Mouse (Mus musculus): ENCODE results near the gene Banp. TPM values are rescaled to one million over a fixed set of nuclear protein-coding genes. Genes with fewer than 3 reads are reported as not detected.

The Banp gene
- total RNA-seq, 2 experiments from 2014 or later = 25.0 to 45.8 TPM

DNA sequence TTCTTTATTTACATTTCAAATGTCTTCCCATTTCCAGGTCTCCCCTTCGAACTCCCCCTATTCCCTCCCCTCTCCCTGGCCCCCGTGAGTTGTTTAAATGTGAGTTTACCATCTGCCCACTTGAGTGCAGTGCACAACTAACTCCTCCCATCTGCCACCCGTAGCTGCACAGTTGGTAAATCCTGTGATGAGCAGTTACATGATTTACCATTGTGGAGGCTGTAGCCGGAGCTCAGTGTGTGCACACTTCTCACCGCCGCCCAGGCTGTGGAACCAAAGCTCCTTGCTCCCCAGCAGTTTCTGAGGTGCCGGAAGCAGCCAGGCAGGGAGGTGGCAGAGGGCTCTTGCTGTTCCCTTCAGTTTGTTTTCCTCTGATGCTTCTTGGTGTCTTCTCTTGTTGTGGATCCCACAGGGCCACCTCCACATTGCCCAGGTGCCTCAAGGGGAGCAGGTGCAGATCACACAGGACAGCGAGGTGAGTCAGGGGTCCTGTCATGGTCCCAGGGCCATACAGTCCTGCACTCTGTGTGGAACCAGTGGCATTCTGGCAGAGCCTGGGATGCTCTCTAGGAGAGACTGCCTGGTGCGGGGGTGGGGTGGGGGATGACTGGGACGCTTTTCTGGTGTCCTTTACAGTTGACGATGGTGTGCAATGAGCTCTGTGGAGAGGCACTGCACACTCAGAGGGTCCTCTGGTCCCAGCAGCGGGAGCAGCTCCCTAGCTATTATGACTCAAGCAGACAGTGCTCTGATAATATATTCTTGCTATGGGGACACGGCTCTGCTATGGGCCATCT is 57.3 kb downstream of the Banp start:
- ATAC-seq (replicated peaks; ENCODE audit: low FRiP score, poor library complexity, severe bottlenecking) = no peak

DNA sequence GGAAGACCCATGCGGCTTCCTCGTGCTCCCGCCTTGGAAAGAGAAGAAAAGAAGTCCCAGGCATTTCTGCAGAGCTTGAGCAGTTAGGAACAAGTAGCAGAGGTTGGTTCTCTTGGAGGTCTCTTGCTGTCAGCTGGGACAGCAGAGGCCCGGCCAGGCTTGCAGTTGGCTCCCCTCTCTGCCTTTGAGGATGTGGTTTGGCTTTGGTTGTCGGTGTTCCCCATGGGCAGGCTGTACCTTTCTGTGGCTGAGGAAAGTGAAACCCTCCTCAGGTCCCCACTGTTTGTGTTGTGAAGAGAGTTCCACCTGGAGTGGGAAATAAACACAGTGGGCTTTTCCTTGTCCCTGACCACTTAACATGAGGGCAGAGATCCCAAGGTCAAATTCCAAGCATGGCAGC is 58.8 kb downstream of the Banp start:
- ATAC-seq (replicated peaks; ENCODE audit: low FRiP score, poor library complexity, severe bottlenecking) = no peak

DNA sequence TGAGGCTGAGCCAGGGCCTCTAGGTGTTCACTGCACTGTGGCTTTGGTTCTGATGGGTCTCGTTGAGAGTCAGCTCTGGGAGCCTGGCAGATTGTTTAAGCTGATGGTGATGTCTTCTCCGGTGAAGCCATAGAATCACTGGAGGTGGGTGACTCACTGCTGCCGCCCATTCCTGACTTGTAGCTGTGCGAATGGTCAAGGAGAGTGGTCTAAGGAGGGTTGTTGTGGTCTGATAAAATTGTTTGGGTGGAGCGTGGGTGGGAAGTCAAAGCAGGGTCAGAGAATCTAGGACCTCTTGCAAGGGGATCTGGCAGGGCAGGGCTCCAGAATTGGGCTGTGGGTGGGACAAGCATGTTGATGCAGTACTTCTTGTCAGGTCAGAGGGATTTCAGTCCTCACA is 61.1 kb downstream of the Banp start:
- no peak for ATAC-seq (replicated peaks; ENCODE audit: low FRiP score, poor library complexity, severe bottlenecking)

DNA sequence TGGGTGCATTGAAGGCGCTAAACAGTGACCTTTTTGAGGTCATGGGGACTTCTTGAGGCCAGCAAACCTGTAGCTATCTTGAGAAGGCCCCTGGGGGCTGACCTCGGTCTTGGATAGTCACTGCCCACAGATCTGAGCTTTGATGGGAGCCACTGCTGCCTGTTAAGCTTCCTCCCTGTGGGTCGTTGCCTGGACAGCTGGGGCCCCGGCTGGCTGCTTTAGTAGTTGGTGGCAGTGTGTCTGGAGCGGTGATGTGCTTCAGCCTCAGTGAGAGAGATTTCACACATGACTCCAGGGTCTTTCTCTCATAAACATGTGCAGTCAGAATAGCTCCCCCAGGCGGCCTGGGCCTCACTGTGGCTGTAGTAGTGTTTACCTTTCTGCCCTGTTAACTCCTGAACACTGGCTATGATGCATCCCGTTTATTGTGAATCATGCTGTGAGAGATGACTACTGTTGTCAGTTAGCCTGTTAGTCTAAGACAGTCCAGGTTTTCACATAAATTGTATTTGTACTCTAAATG is 61.6 kb downstream of the Banp start:
- no peak for ATAC-seq (replicated peaks; ENCODE audit: low FRiP score, poor library complexity, severe bottlenecking)

DNA sequence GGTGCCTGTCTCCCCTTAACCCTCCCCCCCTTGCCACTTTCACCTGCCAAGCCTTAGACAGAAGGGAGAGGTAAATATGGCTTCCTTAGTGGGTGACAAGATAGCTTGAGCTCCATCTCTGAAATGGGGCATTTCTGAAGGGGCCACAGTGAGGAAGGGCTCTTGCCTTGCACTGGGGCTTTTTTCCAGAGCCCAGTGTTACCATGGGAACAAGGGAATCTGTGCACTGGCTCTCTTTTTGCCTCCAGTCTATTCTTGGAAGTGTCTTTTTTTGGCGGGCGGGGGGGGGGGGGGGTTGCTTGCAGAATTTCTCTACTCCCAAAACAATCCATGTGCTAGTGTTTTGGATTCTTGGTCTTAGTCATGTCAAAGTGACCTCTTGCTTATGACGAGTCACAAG is 65.1 kb downstream of the Banp start:
- ATAC-seq (replicated peaks; ENCODE audit: low FRiP score, poor library complexity, severe bottlenecking) = no peak

DNA sequence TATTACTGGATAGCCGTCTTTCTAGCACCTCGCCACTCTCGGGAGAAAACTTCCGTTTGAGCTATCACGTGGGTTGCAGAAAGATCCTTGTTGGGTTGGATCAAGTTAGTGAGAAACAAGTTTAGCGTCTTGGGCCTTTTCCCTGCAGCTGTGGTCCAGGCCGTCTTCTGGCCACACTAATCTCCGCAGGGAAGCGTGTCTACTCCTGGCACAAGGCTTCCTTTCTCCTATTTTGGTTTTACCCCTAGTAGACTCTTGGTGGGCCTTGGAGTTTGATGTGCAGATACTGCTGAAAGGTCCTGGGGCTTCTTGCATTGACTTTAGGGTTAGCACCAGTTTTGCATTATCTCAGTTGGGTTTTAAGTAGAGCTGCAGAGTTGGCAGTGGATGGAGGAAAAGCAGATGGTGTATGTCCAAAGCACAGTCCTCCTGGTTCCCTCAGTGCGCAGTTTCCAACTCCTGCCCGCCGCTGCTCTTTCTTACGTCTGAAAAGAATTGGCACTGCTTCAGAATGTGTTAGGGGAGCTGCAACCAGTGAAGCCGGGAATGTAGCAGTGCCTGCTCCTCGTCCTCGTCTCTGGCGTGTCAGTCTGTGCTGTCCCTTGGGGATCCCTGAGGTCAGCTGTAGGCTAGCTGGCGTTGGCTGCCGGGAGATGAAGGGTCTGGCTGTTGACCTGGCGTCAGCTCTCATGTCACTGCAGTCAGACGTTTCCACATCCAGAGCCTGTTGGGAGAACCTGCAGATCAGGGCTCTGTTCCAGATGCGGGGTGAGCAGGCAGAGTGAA is 68.7 kb downstream of the Banp start:
- ATAC-seq (replicated peaks; ENCODE audit: low FRiP score, poor library complexity, severe bottlenecking) = no peak

DNA sequence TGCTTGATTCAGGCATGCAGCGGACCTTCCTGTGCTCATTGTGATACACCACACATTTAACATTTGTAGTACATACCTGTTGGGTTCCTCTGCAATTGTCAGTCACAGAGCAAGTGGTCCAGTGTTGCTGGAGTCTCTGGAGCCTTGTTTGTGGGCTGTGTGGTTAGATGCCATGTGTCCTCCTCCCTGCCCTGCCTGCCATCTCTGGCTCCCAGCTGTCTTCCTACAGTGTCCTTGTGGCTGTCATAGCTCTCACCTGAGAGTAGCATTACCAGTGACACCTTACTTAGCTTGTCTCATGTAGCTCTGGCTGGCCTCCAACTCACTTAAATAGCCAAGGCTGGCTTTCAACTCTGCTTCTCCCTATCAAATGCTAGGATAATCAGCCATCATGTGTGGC is 69.6 kb downstream of the Banp start:
- ATAC-seq (replicated peaks; ENCODE audit: low FRiP score, poor library complexity, severe bottlenecking) = no peak

DNA sequence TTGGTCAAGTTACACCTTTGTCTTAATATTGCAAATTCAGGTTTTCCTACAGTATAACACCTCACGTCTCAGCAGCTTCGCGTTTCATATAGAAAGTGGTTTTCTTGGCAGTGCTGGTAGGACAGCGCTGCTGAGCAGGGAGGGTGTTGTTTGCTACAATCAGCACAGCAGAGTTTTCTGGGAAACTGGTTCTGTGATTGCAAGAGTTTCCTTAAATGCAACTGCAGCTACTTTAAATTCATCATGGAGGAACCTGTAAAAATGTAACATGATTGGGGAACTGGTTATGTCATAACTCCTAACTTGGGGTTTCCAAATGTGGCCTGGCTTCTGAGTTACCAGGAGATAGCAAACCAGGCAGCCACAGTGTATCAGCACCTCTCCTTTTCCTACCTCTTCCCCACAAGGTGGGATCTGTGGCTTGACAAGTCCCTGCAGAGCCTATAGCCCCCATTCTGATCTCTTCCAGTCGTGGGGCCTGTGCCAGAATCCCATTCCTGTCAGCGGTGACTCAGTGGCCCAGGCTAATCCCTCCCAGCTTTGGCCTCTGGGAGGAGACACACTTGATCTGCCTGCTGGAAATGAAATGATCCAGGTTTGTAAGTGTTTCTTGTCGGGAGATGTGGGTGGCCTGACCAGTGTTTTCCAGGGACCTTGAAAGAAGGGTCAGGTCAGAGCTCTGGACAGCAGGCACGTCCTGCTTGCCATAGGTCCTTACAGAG is 70.7 kb downstream of the Banp start:
- no peak for ATAC-seq (replicated peaks; ENCODE audit: low FRiP score, poor library complexity, severe bottlenecking)

DNA sequence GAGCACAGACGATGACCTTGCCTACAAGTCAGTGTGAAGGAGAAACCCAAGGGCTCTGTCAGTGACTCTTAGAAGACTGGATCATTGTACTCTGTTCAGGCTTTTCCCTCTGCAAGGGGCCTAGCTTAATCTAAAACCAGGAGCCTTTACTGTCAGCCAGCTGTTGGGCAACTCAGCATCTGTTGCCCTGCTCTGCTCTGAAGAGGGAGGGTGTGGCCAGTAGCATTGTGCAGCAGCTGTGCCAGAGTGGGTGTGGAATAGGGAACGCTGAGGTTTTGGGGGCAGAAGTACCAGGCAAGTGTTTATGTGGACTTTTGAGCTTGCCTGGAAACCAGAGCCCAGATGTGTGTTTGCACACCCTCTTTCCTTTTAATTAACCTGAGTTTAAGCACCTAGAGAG is 72.2 kb downstream of the Banp start:
- no peak for ATAC-seq (replicated peaks; ENCODE audit: low FRiP score, poor library complexity, severe bottlenecking)

DNA sequence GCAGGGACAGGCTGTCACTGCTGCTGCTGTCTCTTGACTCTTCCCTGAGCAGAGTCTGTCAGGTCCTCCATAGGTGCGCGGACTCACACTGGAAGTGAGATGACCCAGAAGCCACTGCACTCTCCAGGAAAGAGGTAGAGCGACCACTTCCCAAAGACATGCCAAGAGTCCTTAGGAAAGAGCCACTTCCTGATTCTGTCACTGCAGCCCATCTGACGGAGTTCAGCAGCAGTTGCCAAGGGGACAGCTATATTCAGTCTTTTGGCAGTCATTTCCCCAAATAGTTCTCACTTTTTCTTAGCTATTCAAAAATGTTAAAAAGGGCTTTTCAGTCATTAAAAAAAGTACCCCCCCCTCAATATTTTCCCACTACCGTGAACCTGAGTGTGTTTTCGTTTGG is 72.7 kb downstream of the Banp start:
- no peak for ATAC-seq (replicated peaks; ENCODE audit: low FRiP score, poor library complexity, severe bottlenecking)

DNA sequence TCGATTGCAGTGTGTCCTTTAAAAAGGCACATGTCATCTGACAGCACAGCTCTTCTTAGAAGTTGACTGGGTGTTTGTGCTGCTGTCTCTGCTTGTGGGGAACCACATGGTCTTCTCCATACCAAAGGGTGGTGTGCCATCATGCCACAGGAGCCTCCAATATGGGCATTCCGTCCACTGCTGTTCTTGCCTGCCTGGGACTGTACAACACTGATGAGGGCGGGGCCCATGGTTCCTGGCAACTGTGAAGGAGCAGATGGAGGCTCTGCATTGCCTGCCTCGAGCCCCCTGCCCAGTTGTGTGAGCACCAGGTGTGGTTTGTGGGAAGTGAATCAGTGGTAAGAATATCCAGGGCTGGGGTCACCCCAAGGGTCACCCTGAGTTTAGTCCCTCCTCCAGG is 73.2 kb downstream of the Banp start:
- ATAC-seq (replicated peaks; ENCODE audit: low FRiP score, poor library complexity, severe bottlenecking) = no peak

DNA sequence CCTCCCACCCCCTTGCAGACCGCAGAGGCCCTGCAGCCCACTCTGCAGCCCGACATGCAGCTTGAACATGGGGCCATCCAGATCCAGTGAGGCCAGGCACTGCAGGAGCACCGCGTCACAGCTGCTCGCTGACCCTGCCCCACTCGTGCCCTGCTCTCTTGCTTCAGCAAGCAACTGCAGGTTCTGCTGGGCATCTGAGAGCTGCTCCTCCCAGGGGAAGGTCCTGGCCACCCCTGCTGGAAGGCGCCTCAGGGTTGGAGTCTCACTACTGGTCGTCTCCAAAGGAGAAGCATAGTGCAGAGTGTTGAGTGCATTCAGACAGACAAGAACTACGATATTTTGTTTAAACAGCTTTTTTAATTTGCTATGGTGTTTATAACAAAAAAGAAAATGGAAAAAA is 76.0 kb downstream of the Banp start:
- ATAC-seq (replicated peaks; ENCODE audit: low FRiP score, poor library complexity, severe bottlenecking) = no peak

DNA sequence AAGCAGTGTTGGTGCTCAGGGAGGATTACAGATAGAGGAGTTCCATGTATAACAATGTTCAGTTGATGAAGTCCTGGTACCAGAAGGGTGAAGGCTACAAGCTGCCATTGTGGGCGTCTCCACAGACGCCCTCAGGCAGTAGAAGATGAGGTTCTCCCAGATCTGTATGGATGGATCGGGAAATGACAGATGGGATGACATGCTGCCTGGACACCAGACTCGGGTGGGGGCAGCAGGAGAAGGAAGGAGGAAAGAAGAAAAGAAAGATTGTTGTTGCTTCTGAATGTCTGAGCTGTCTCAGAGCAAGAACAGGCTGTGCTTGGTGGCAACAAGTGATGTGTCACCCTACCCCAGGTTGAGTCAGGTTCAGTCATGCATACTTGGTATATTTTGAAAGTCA is 78.6 kb downstream of the Banp start:
- ATAC-seq (replicated peaks; ENCODE audit: low FRiP score, poor library complexity, severe bottlenecking) = no peak

DNA sequence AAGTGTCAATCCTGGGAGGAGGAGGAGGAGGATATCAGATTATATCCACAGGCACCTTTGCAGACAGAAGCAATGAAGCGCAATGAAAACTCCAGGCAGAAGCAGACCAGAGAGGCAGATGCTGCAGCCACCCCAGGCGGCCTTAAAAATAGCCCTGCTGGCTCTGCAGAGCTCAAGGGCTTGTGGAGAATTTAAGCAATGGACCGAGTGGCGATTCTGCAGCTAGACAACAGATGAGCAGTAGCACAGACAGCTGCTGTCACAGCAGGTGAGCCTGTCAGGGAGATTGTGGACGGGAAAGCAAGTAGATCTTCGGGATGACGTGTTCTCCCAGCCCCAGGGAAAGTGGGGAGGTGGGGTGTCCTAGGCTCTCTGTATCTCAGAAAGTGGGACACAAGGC is 81.4 kb downstream of the Banp start:
- no peak for ATAC-seq (replicated peaks; ENCODE audit: low FRiP score, poor library complexity, severe bottlenecking)

DNA sequence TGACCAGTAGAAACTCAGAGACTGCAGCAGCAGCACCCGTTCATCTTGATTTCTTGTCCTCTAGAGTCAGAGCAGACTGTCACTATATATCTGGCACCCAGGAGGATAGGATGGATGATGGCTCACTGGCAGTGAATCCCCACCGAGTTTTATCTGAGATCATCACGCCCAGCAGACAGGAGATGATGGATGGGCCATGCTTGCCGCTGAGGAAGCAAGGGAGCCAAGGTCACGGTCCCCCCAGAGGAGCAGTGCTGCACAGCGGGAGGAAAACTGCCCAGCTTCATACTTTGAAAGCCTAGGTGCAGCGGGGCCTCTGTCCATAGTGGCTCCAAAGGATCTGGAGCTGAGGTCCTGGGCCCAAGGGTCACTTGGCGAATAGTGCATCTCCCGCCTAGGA is 83.2 kb downstream of the Banp start:
- no peak for ATAC-seq (replicated peaks; ENCODE audit: low FRiP score, poor library complexity, severe bottlenecking)

DNA sequence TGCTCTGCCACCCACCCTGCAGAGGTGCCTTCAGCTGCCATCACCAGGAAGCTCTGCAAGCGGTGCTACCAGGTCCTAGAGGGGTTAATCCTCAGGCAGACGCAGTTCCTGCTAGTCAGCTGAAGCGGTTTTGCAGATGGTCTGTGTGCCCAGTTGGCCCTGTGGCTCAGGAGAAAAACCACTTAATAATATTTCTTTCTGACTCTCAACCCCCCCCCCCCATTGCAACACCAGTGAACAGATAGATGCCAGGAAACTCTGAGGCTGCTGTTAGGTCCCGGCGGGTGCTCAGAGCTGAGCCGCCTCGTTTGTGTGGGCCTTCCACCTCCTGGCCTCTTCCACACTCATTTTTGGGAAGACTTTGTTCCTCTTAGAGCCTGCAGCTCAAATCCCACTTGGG is 86.0 kb downstream of the Banp start:
- ATAC-seq (replicated peaks; ENCODE audit: low FRiP score, poor library complexity, severe bottlenecking) = no peak

DNA sequence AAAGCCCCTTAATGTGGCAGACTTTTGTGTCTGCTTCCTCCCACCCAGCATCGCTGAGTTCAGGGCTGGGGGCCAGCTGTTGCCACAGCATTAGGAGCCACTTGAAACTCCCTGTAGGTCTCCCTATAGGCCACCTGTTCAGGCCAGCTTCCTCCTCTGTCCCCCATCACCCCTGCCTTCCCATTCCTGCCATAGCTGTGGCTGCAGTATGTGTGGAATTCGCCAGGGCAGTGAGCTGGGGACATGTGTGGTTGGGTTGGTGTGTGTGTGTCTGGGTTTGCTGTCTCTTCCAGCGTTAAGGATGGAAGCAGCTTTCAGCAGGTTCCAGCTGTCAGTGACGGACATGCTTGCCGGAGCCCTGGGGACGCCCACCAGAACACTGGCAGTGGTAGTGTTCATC is 86.8 kb downstream of the Banp start:
- no peak for ATAC-seq (replicated peaks; ENCODE audit: low FRiP score, poor library complexity, severe bottlenecking)

DNA sequence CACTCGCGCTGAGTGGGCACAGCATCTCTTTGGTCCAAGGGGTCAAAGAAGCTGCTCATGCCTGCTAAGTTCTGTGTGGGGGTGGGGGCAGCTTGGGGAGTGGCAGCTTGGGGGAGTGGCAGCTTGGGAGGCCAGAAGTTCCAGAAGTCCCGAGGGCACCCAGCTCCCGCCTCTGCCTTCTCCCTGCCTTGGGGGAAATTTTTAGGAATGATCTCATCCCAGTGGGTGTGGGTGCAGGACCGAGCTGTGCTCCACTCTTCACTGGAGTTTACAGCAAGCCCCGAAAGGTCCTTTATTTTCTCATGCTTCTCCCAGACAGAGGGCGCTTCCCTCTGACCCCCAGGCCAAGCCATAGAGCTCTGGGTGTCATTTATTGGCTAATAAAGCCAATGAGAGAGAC is 87.7 kb downstream of the Banp start:
- no peak for ATAC-seq (replicated peaks; ENCODE audit: low FRiP score, poor library complexity, severe bottlenecking)

DNA sequence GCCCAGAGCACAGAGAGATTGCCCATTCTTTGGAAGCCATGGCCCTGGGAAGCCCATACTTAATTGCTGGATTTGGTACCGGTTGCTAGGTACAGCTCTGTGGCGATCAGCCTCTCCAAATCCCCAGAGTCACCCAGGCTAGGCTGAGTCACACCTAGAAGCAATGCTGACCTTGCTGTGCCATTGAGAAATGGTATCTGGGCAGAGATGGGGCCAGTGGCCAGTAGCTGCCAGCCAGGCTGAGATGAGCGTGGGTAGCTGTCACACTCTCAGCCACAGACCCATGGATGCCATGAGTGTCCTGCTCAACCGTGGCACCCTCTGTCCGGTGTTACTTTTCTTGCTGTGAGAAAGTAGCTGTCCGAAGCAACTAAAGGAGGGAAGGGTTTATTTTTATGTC is 88.5 kb downstream of the Banp start:
- ATAC-seq (replicated peaks; ENCODE audit: low FRiP score, poor library complexity, severe bottlenecking) = no peak

DNA sequence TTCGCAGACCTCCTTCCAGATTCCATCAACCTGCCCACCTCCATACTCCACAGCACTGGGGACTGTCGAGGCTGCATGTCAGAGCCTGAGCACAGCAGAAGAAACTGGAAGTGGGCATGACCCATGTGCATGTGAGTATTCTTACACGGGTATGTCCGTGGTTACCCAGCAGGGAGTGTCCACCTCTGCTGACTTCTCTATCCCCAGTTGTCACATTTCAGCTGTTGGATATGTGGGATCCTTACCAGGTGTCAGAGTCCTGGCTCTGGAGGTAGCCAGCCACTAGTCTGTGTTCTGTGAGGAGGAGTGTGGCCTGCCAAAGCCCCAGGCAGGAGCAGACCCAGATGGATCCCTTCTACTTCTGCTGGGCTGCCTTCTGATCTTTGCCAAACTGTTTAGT is 89.9 kb downstream of the Banp start:
- ATAC-seq (replicated peaks; ENCODE audit: low FRiP score, poor library complexity, severe bottlenecking) = no peak

Data from erythroblast, adult 5-6 weeks (primary cell).